Mouse (Mus musculus): ENCODE measurements around the gene Tapbpl. TPM values are rescaled to one million over a fixed set of nuclear protein-coding genes. Genes with fewer than 3 reads are reported as not detected.

The Tapbpl gene
- total RNA-seq, 2 experiments from 2014 or later = 2.0 to 8.6 TPM

DNA sequence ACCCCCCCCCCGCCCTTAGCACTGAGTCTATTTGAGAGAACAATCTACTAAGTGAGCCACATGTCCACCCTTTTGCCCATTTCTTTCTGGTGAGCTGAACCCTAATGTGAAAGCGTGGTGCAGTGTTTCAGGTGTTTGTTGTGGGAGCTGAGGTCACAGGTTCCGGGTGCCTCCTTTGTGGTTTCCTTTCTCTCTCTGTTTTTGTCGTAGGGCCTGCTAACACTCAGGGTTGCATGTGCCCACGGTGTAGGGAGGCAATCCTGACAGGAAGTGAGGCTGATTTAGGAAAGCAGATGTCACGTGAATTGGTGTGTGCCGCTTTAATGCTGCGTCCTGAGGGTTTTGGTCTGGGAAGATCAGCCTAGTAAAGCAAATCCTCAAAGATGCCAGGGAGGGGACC, 9.9 kb upstream of the Tapbpl start:
- ATAC-seq (replicated peaks; ENCODE audit: low FRiP score, low TSS enrichment, poor library complexity, severe bottlenecking) = no peak

DNA sequence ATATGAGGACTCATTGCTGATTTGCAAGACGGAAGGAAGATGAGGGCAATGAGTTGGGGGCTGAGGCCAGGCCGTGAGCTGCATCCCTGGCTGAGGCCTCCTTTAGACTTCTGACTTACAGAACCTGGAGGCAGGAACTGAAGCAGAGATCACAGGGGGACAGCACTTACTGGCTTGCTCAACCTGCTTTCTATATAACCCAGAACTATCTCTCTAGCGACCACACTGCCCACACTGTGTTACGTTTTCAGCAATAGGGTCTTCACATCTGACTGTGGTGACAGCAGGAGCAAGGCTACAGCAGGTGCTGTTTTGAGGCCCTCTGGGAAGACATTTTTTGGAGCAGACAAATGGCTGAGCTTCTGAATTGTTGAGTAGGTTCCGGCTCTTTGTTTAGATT, 9.0 kb upstream of the Tapbpl start:
- ATAC-seq (replicated peaks; ENCODE audit: low FRiP score, low TSS enrichment, poor library complexity, severe bottlenecking) = no peak

DNA sequence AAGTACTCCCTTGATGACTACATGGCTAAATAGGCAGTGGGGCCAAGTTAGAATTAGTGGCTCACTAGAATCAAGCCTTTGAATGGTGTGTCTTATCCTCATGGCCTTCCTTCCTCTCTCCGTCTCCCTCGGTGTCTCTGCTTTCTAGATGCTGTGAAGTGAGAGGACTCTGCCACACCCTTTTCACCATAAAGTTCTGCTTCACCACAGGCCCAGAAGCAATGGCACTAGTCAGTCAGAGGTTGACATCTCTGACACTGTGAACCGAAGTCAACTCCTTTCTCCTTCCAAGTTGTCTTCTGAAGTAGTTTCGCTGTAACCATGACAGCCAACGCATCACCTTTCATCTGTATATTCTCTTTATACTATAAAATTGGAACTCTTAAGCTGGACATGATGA, 7.9 kb upstream of the Tapbpl start:
- no peak for ATAC-seq (replicated peaks; ENCODE audit: low FRiP score, low TSS enrichment, poor library complexity, severe bottlenecking)

DNA sequence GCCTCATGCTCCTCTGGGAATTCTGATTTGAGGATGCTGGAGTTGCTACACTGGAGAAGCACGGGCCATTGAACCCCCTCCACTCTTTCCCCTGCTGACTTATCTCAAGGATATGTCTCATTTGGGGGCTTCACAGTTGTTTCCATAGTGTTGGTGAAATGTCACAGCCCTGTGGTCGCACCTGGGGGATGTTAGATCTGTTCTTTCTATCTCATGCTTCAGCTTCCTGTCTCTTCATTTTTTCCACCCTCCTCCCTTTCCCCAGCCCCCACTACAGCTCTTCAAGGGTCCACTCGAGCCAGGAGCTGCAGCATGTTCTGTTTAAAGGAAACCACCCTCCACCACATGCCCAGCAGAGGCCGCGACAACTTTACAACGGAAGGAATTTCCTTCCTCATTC, 6.7 kb upstream of the Tapbpl start:
- no peak for ATAC-seq (replicated peaks; ENCODE audit: low FRiP score, low TSS enrichment, poor library complexity, severe bottlenecking)

DNA sequence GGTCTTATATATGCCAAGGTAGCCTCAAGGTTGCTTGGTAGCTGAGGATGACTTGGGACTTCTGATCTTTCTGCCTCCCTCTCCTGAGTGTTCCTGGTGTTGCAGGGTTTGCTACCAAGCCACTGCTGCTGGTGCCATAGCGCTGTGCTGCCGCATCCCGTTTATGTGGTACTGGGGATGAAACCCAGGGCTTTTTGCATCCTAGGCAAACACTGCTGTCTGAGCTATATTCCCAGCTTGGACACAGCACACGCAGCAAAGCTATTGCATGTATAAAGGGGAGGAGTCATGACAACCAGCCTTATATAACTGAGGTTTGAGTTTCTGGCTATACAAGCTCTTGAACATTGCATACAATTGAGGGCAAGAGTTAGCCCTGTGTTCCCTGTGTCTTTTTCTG, 5.8 kb upstream of the Tapbpl start:
- ATAC-seq (replicated peaks; ENCODE audit: low FRiP score, low TSS enrichment, poor library complexity, severe bottlenecking) = peak; percentile 21; the same call in 1 of the 2 replicates

DNA sequence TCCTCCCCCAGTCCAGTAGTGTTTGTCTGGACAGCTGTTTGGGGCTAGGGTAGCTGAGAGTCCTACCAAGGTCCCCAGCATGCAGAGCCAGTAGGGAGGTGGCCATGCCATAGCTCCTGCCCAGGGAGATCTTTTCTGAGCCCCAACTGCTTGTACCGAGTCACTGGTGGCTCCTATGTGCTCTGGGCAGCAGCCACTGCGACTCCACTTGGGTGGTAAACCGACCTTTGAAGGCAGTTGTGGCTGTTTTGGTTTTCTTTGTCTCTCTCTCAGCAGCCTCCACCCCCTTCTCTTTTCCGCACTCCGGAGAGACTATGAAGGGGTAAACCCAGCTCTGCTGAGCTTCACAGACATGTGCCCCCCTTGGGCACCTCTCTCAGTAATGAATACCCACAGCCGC, 5.1 kb upstream of the Tapbpl start, which contains the start of gene Cd27:
Gene Cd27 (minus strand): TSS at position 229 of the 400 bp plus-strand sequence.
- ATAC-seq (replicated peaks; ENCODE audit: low FRiP score, low TSS enrichment, poor library complexity, severe bottlenecking) = no peak

DNA sequence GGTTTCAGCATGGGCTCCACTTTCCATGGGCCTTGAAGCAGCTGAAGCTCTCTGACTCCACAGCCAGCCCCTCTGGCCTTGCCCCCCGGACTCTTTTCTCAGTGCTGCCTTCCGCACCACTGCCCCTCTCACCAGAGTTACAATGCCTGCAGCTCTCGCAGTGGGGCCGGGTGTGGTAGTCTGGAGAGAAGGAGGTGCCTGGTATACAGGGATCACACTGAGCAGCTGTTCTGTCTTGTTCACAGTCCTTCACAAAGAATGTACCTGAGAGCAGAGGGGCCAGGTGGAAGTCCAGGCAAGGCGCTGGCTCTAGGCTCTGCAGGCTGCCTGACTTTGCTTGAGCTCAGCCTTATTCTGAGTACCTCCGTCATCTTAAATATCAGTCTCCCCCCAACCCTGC, 4.7 kb upstream of the Tapbpl start:
- ATAC-seq (replicated peaks; ENCODE audit: low FRiP score, low TSS enrichment, poor library complexity, severe bottlenecking) = no peak

DNA sequence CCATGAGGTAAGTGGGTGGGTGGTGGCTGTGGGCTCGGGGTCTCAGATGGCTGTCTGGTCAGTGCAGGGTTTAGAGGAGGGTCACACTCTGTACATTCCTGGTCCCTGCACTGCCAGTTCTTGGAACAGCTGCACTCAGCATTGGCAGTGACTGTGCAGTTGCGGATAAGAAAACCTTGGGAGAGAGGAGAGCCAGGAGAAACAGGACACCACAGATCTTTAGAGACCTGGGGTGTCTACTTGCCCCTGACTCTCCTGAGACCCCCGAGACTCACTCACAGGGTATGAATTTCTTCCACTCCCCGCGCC, 2.8 kb upstream of the Tapbpl start:
- ATAC-seq (replicated peaks; ENCODE audit: low FRiP score, low TSS enrichment, poor library complexity, severe bottlenecking) = no peak

DNA sequence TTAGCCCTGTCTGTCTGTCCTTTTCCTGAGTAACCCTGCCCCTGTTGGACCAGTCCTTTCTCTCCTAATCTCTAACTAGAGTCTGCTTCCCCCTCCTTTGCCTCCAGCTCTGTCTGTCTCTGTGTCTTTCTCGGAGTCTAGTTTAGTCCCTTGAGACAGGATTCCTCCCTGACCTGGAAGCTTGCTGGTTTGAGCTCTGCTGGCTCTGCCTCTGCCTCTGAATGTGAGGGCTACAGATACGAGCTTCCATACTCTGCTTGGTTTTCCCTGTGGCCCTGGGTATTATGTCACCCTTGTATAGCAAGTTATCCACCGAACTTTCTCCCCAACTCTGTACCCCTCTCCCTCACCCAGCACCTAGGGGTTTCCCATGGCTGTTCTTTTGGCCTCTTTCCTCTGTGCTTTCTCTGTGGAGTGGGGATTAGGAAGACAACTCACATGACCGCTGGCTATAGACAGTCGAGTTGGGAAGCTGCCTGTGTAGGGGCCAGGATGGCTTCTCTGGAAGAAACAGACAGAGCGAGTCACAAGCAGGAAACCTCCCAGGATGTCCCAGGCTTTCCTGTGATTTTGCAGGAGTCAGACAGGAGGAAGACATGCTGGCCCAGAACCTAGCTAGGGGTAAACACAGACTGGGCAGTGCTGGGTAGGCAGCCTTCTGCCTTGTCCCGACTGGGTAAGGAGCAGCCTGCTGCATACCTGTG, 2.3 kb upstream of the Tapbpl start:
- ATAC-seq (replicated peaks; ENCODE audit: low FRiP score, low TSS enrichment, poor library complexity, severe bottlenecking) = no peak

DNA sequence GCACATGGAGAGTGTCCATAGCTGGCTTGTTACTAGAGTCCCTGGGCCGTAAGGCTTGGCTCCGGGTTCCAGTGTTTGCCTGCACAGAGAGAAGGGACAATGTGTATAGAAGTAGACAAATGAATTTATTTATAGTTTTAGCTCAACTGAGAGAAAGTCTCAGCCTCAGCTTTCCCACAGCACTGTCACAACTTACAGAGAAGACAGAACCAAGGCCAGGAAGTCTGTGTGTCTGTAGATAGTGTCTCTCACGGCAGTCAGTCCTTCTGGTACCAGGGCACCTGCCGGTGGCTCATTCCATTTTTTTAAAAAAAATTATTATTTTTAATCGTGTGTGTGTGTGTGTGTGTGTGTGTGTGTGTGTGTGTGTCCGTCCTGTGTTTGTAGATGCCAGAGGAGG, 856 bp upstream of the Tapbpl start:
- ATAC-seq (replicated peaks; ENCODE audit: low FRiP score, low TSS enrichment, poor library complexity, severe bottlenecking) = peak; percentile 40

DNA sequence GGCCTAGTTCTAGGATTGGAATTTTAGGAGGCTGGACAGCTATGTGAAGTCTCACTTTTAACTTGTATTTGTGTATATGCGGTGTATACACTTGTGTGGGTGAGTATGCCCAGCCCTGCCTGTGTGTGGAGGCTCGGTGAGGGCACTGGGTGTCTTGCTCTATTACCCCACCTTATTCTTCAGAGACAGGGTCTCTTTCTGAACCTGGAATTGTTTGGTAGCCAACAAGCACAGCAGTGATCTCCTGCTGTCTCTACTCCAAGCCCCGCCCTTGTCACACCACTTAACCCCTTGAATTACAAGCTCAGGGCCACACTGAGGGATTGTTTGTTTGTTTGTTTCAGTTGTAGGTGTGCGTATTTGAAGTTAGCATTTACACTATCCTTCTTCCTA, 381 bp upstream of the Tapbpl start:
- ATAC-seq (replicated peaks; ENCODE audit: low FRiP score, low TSS enrichment, poor library complexity, severe bottlenecking) = peak; percentile 27

DNA sequence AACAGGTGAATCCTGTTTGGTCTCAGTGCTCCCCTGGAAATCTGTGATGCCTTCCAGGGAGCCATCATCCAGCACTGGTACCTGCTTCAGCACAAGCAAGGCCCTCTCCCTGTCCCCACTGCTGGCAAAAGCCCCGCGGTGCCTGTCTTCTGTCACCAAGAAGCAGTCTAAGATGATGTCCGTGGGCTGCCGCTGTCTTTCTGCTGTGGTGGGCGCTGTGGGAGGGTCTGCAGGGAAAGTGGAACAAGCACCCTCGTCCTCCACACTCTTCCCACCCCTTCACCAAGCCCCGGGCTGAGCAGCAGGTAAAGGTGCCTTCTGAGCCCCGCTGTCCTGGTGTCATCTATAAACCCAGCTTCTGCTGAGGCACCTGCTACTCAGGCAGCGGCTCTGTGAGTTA, 1.1 kb downstream of the Tapbpl start:
- ATAC-seq (replicated peaks; ENCODE audit: low FRiP score, low TSS enrichment, poor library complexity, severe bottlenecking) = no peak

DNA sequence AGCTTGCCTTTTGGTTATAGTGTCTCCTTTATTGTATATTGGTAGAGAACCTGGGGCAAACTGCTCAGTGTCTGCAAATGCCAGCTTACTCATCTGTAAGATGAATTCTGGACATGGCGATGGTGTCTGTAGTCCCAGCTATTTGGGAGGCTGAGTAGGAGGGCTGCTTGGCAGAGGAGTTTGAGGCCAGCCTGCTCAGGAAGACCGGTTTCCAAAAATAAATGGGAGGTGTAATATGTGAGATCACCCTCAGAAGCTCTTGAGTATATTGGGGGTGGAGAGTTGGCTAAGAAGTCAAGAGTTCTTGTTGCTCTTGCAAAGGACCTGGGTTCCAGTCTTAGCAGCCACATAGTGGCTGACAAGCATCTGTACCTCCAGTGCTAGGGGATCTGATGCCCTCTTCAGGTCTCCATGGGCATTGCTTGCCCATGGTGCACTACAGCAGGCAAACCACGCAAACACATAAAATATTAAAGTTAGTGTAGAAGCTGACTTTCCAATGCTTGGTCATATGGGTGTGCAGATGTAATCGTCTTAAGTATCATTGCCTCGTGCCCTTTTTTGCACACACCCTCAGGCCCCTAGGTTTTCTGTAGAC, 6.0 kb downstream of the Tapbpl start:
- ATAC-seq (replicated peaks; ENCODE audit: low FRiP score, low TSS enrichment, poor library complexity, severe bottlenecking) = peak; percentile 85

DNA sequence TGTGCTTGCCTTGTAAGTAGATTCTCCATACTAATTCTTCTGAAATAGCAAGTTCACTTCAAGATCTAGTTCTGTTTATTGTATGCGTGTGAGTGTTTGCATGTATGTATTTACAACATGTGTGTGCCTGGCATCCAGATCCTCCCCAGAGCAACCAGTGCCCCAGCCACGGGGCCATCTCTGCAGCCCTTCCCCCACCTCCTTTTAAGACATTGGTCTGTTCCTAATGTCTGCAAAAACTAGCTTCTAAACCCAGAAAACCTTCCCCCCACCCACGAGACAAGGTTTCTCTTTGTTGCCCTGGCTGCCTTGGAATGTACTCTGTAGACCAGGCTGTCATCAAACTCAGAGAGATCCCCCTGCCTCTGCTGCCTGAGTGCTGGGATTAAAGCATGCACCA, 9.1 kb downstream of the Tapbpl start:
- no peak for ATAC-seq (replicated peaks; ENCODE audit: low FRiP score, low TSS enrichment, poor library complexity, severe bottlenecking)

DNA sequence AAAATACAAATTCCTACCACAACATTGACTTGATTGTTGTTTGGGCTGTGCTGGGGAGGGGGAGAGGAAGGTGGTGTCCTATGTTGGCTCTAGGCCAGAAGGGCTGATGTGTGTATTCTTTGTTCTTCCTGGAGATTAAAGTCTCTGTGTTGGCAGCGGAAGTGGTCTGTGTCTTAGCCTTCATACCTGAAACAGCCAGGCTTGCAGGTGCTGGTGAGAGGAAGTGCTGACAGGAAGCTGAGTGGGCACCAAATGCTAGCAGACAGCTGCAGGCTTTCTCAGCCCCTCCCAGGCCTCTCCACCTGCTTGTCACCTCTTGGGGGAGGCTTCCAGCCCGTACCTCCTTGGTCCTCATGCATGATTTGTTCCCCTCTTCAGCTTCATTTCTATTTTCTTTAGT, 9.5 kb downstream of the Tapbpl start:
- ATAC-seq (replicated peaks; ENCODE audit: low FRiP score, low TSS enrichment, poor library complexity, severe bottlenecking) = no peak

DNA sequence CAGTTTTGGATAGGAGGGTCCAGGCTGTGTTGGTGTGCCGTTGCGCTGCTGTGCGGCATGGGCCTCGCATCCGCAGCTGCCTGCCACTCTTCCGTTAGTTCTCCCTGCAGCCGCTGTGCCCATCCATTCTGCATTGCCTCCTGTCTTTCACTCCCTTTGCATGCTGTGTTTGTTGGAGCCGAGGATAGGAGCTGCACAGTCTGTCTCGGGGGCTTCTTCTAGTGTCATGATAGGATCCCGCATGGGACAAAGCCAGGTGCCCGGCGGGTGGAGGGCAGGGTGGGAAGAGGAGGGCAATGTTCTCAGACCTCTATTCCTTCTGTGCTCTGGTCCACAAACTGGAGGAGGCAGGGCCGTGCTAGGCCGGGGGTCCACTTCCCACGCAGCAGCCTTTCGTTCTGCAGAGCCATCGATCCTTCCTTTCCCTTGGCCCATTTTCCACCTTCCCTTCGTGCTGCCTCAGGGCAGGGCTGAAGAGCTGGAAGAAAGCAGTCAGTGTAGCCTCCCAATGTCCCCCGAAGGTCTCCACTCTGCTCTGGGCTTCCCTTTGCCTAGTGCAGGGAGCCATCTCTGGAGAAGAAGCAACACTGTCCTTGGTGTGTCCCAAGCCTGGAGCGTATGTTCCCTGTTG, 10.4 kb downstream of the Tapbpl start:
- no peak for ATAC-seq (replicated peaks; ENCODE audit: low FRiP score, low TSS enrichment, poor library complexity, severe bottlenecking)

DNA sequence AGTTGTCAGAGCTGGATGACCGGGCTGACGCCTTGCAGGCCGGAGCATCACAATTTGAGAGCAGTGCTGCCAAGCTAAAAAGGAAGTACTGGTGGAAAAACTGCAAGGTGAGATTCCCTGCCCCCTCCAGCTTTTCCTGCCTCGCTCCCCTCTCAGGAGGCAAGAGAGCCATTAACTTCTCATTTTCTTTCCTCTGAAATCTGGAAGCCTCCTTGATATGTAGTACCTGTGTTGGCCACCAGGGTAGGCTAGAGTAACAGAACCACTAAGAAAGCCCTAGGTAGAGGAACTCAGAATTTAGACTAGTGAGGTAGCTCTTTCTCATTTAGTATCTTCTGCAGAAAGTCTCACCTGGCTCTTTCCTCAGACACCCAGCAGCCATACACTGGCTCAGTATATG, 12.7 kb downstream of the Tapbpl start:
- ATAC-seq (replicated peaks; ENCODE audit: low FRiP score, low TSS enrichment, poor library complexity, severe bottlenecking) = no peak

DNA sequence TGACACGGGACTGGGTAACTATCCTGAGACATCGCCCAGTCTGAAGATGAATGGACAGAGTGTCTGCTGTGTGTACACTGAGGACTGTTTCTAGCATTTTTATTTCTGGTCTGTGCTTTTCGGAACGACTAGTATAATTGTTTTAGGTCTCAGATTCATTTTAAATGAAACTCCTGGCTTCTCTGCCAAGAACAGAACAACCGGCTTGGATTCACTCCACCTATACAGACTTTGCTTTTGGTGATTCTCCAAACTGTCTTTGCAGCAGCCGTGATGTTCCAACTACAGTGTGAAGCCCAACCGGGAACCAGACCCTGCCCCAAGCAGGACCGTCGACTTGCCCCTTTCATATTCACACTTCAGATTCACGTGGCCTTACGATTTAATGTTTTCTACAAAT, 13.8 kb downstream of the Tapbpl start:
- ATAC-seq (replicated peaks; ENCODE audit: low FRiP score, low TSS enrichment, poor library complexity, severe bottlenecking) = no peak

DNA sequence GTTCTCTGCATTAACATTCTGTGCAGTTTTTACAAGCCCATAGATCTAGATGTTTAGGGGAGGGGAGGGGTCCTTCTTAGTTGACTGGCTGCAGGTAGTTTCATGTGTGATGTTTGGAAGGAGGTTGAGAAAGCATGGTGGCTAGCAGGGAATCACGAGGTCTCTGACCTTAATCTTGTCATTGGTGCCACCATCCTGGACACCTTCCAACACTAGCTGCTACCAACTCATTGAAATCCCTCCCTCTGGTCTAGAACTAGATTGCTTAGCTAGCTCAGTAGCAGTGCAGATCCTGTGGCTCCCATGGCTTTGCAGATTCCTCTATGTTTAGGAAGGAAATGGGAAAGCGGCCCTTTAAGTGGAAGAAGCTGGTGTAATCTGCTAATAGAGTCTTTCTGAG, 14.8 kb downstream of the Tapbpl start:
- ATAC-seq (replicated peaks; ENCODE audit: low FRiP score, low TSS enrichment, poor library complexity, severe bottlenecking) = no peak

DNA sequence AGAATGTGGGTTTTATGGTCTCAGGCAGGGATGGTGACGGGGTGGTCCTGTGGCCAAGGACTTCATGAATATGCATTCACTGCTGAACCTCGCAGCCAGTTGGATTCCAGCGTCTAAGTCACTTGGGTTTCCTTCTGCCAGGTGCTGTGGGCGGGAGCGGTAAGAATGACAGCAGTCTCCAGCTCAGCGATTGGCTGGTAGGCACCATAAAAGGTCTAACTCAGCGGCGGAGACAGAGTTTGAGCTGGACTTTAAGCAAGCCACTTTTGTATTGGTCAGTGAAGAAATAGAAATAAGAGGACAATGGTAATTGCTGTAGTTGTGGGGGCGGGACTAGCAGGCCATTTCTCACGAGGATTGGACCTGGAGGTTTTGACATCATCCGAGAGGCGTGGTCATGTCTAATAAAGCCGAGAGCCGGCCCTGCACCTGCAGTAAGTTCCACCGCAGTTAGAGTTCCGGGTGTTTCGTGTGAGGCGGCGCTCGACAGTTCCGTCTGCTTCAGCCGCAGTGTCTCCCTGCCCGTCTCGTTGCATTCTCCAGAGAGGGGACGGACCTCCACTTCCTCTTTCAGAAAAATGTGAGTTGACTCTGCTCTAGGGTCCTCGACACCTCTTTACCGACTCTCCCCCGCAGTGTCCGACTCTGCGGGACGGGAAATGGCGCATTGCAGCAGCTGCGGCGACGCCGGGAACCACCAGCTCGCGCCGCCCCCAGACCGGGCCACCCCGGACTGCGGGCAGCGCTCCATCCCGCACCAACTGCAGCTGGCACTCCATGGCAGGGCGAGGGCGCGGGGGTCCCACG, 16.3 kb downstream of the Tapbpl start, which contains the start of gene Vamp1:
Gene Vamp1 (plus strand): TSS at position 404 of the 807 bp plus-strand sequence.
- ATAC-seq (replicated peaks; ENCODE audit: low FRiP score, low TSS enrichment, poor library complexity, severe bottlenecking) = peak; percentile 96
